Mouse (Mus musculus): ENCODE data around the gene Sgms2. TPM values are rescaled to one million over a fixed set of nuclear protein-coding genes. Genes with fewer than 3 reads are reported as not detected.

Sgms2 gene
- polyA plus RNA-seq, 1 experiment from 2014 or later = 9.2 TPM

DNA sequence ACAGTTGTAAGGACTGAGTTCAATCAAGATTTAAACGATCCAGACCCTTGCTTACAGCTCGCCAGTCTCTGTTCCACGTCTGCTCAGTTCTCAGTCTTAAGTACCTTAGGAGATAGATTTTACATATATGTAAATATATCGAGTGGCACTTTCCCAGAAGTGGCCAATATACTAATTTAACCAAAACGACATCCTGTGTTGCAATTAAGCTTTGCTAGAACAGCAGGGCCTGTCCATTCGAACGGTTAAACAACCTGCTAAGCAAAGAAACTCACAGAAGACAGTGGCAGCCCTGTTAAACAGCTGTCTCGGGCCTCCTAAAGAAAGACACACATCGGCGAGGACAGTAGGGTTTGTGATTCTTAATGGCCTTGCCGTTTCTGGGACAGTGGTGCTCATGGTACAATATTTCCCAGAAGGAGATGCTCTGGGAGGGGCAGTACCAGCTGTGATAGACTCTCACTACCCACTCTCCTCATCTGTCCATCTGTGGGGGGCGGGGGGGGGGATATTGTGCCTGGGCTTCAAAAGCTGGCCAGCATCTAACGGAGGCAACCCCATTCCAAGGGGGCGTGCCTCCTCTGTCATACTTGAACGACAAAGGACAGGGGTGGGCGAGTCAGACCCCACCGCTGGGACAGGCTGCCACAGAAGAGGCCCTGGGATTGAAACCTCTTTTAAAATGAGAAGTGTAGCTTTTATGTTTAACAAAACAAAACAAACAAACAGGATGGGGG is 9.1 kb downstream of the Sgms2 start:
- no peaks in the 10 kb centered on the region for H3K9me3 ChIP-seq (ENCODE audit: low read length)
- DNase-seq = no peak
- TF ChIP-seq EP300 (IDR thresholded peaks at IDR 0.05; ENCODE audit: low read depth) = no peak
- no peak for TF ChIP-seq CTCF (IDR thresholded peaks at IDR 0.05; ENCODE audit: low read depth)
- no peak overlapping the region for H3K9ac ChIP-seq (replicated peaks)
- H3K4me1 ChIP-seq (ENCODE audit: insufficient read depth) = peaks cover 13% of the 10 kb centered on the region; the same call in 1 of the 2 replicates
- H3K36me3 ChIP-seq (replicated peaks; ENCODE audit: insufficient read depth, low read length) = no peaks in the 10 kb centered on the region
- no peaks in the 10 kb centered on the region for H3K27me3 ChIP-seq (ENCODE audit: insufficient read depth, low read length)
- no peak overlapping the region for H3K4me3 ChIP-seq (ENCODE audit: low read depth, low read length)
- WGBS (ENCODE audit: insufficient replicate concordance) = 65% methylated on average over 17 of the region's 17 CpGs
- no peak overlapping the region for H3K4me2 ChIP-seq (ENCODE audit: low read depth, low read length)
- H3K27ac ChIP-seq (ENCODE audit: low read depth) = no peak overlapping the region
- ATAC-seq = no peak

DNA sequence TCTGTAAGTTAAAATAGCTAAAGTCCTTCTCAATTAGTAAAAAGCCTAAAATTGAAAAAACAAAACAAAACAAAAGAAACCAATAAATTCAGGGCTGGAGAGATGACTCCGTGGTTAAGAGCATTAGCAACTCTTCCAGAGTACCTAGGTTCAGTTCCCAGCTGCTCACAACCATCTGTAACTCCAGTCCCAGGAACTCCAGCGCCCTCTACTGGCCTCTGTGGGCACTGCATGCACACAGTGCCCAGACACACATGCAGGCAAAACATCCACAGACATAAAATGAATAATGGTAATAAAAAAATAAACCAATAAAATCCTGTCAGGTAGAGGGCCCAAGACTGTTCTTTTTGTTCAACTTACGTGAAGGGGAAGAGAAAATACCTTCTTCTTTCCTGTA is 10.6 kb downstream of the Sgms2 start:
- DNase-seq = no peak
- Histone ChIP-seq H3K27ac (ENCODE audit: low read depth) (no peak overlapping the region), H3K4me2 (ENCODE audit: low read depth, low read length) (no peak overlapping the region), H3K36me3 (replicated peaks; ENCODE audit: insufficient read depth, low read length) (no peaks in the 10 kb centered on the region; the same call in 1 of the 2 replicates), H3K4me3 (ENCODE audit: low read depth, low read length) (no peak overlapping the region), H3K9me3 (ENCODE audit: low read length) (no peaks in the 10 kb centered on the region), H3K4me1 (ENCODE audit: insufficient read depth) (peaks cover 13% of the 10 kb centered on the region; the same call in 1 of the 2 replicates), H3K27me3 (ENCODE audit: insufficient read depth, low read length) (no peaks in the 10 kb centered on the region), H3K9ac (replicated peaks) (no peak overlapping the region)
- WGBS (ENCODE audit: insufficient replicate concordance) = 53% methylated on average over 3 of the region's 3 CpGs
- no peak for ATAC-seq
- TF ChIP-seq CTCF (IDR thresholded peaks at IDR 0.05; ENCODE audit: low read depth) (peak; percentile 62), EP300 (IDR thresholded peaks at IDR 0.05; ENCODE audit: low read depth) (no peak)

DNA sequence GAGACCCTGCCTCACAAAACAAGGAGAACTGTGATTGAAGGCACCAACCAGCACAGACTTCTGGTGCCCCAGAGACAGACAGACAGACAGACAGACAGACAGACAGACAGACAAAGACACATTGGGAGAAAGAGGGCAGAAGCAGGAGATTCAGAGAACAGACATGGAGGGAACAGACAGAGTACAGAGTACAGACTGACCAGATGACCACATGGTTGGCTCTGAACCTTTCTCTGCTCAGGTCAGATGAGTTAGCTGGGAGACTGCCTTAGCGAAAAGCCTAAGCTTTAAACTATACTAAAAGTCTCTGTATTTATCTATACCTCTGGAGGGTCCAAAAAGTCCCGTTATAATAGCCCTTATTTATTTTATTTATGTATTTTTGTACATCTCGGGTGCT is 11.8 kb downstream of the Sgms2 start:
- Histone ChIP-seq H3K27me3 (ENCODE audit: insufficient read depth, low read length) (no peaks in the 10 kb centered on the region), H3K36me3 (replicated peaks; ENCODE audit: insufficient read depth, low read length) (no peaks in the 10 kb centered on the region; the same call in 1 of the 2 replicates), H3K9ac (replicated peaks) (no peak overlapping the region), H3K9me3 (ENCODE audit: low read length) (no peaks in the 10 kb centered on the region), H3K4me1 (ENCODE audit: insufficient read depth) (peaks cover 13% of the 10 kb centered on the region; the same call in 1 of the 2 replicates), H3K27ac (ENCODE audit: low read depth) (peak overlapping the region; percentile 36; the same call in 1 of the 2 replicates), H3K4me3 (ENCODE audit: low read depth, low read length) (no peak overlapping the region), H3K4me2 (ENCODE audit: low read depth, low read length) (no peak overlapping the region)
- 69% methylated on average over 3 of the region's 3 CpGs for WGBS (ENCODE audit: insufficient replicate concordance)
- DNase-seq (no peak), ATAC-seq (no peak)
- TF ChIP-seq EP300 (IDR thresholded peaks at IDR 0.05; ENCODE audit: low read depth) (no peak), CTCF (IDR thresholded peaks at IDR 0.05; ENCODE audit: low read depth) (no peak)

DNA sequence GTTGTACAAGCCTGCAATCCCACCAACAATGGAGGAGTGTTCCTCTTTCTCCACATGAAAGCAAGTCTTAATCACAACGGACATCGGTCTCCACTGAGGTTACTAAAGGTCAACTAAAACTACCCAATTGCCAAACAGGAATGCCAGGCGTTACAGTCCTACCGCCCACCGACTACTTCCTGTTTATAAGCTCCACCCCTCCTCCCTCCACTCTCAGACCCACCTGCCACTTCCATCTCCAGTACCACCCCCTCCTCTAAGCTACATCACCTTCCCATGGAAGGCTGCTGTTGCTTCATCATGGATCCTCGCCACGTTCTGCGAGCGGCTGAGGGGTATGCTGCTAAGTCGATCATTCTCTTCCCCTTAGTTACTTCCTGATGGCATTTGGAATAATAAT is 15.2 kb downstream of the Sgms2 start:
- no peak overlapping the region for H3K4me2 ChIP-seq (ENCODE audit: low read depth, low read length)
- no peak overlapping the region for H3K27ac ChIP-seq (ENCODE audit: low read depth)
- peaks cover 18% of the 10 kb centered on the region for H3K4me1 ChIP-seq (ENCODE audit: insufficient read depth)
- H3K36me3 ChIP-seq (replicated peaks; ENCODE audit: insufficient read depth, low read length) = no peaks in the 10 kb centered on the region; the same call in 1 of the 2 replicates
- TF ChIP-seq EP300 (IDR thresholded peaks at IDR 0.05; ENCODE audit: low read depth) = no peak
- TF ChIP-seq CTCF (IDR thresholded peaks at IDR 0.05; ENCODE audit: low read depth) = no peak
- no peaks in the 10 kb centered on the region for H3K27me3 ChIP-seq (ENCODE audit: insufficient read depth, low read length)
- no peaks in the 10 kb centered on the region for H3K9me3 ChIP-seq (ENCODE audit: low read length)
- 76% methylated on average over 10 of the region's 10 CpGs for WGBS (ENCODE audit: insufficient replicate concordance)
- no peak for ATAC-seq
- H3K9ac ChIP-seq (replicated peaks) = no peak overlapping the region
- no peak for DNase-seq
- H3K4me3 ChIP-seq (ENCODE audit: low read depth, low read length) = no peak overlapping the region

DNA sequence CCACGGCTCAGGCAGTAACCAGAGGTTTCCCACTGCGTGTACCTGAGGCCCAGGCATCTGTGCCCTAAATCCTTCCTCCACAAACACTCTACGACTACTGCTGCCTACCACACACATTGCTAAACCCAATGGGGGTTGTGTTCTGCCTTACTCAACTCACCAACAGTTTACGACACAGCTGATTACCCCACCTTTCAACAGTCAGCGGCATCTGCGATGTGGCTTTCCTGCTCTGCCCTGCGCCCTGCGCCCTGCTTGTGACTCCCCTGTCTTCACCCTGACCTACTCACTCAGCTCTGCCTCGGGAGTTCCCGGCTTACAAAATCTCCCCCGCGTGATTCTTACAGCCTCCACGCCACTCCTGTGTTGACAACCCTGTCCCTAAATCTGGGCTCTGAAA is 16.7 kb downstream of the Sgms2 start:
- Histone ChIP-seq H3K4me1 (ENCODE audit: insufficient read depth) (peaks cover 18% of the 10 kb centered on the region), H3K36me3 (replicated peaks; ENCODE audit: insufficient read depth, low read length) (no peaks in the 10 kb centered on the region; the same call in 1 of the 2 replicates), H3K4me2 (ENCODE audit: low read depth, low read length) (no peak overlapping the region), H3K9ac (replicated peaks) (no peak overlapping the region), H3K9me3 (ENCODE audit: low read length) (no peaks in the 10 kb centered on the region), H3K27me3 (ENCODE audit: insufficient read depth, low read length) (no peaks in the 10 kb centered on the region), H3K4me3 (ENCODE audit: low read depth, low read length) (no peak overlapping the region), H3K27ac (ENCODE audit: low read depth) (peak overlapping the region; percentile 79)
- peak; percentile 75 for DNase-seq
- no peak for TF ChIP-seq CTCF (IDR thresholded peaks at IDR 0.05; ENCODE audit: low read depth)
- TF ChIP-seq EP300 (IDR thresholded peaks at IDR 0.05; ENCODE audit: low read depth) = peak; percentile 68; the same call in 1 of the 2 replicates
- 39% methylated on average over 13 of the region's 13 CpGs for WGBS (ENCODE audit: insufficient replicate concordance)
- ATAC-seq = peak; percentile 93

DNA sequence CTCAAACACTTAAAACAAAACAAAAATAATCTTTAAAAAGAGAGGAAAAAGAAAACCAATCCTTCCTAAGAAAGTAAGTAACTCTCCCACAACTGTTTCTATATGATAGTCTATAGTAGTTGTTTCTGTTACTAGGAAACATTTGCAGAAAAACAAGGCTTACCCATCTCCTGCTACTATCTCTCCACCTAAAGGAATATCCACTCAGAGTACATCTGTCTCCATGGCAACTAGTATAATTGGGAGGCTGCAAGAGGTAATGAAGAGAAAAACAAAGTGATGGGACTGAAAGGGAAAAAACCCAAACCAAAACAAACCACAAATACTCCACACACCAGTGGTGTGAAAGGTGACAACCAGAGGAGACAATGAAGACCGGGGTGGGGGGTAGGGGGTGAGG is 17.7 kb downstream of the Sgms2 start:
- H3K4me3 ChIP-seq (ENCODE audit: low read depth, low read length) = no peak overlapping the region
- no peak overlapping the region for H3K27ac ChIP-seq (ENCODE audit: low read depth)
- DNase-seq (no peak), ATAC-seq (no peak)
- no CpG with 5 or more reads among the region's 1 CpGs for WGBS (ENCODE audit: insufficient replicate concordance)
- H3K4me1 ChIP-seq (ENCODE audit: insufficient read depth) = peaks cover 11% of the 10 kb centered on the region
- H3K9ac ChIP-seq (replicated peaks) = no peak overlapping the region
- no peaks in the 10 kb centered on the region for H3K27me3 ChIP-seq (ENCODE audit: insufficient read depth, low read length)
- H3K4me2 ChIP-seq (ENCODE audit: low read depth, low read length) = no peak overlapping the region
- TF ChIP-seq CTCF (IDR thresholded peaks at IDR 0.05; ENCODE audit: low read depth) (no peak), EP300 (IDR thresholded peaks at IDR 0.05; ENCODE audit: low read depth) (no peak)
- H3K36me3 ChIP-seq (replicated peaks; ENCODE audit: insufficient read depth, low read length) = no peaks in the 10 kb centered on the region; the same call in 1 of the 2 replicates
- no peaks in the 10 kb centered on the region for H3K9me3 ChIP-seq (ENCODE audit: low read length)

Measured in liver, postnatal 0 days (tissue).